Mouse (Mus musculus): ENCODE data around the gene Gm47985. TPM values are rescaled to one million over a fixed set of nuclear protein-coding genes. Genes with fewer than 3 reads are reported as not detected.
A peak's percentile ranks its signal among the peaks of the same experiment; 100 is the strongest.
"Not testable (repeated sequence)": the region's sequence is repeated elsewhere in the genome, so short reads cannot be mapped to it uniquely, and the experiment has no call there.

Gene Gm47985
- total and polyA plus RNA-seq, 3 experiments: 2.0 to 13.5 (median 4.3) TPM

DNA sequence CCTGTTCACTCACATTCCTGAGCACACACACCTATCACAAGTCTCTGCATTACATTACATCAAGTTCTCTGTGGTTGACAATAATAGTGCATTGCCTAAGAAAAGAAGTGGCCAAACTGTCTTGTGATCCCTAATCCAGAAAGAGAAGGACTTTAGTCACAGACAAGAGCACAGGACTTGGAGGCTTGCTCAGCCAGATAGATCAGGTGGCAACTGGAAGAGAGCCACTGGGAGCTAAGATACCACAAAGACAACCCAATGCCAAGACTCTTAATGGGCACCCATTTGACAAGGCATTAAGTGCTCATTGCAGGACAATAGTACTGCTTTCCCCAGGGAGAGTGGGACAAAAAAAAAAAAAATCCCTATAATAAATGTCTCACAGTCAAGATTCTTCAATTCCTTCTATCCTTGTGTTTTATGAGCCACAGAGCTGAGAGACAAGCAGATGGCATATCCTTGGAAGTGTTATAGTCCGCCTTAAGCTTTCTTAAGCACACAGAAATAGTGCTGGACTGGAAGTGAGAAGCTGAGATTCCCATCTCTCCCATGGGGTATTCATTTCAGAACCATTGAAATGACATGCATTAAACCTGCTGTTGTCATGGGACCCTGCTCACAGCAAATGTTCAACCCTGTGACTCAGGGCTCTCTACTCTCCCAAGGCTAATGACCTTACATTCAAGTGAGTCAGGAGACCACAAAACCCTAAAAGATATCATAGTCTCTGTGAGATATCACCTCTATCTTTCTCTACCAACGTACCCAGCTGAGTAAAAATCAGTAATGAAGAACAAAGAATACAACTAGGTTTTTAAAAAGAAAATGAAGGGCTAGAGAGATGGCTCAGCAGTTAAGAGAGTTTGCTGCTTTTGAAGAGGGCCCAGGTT, 10.5 kb upstream of the Gm47985 start:
- no peak for TF ChIP-seq POLR2AphosphoS5 (IDR thresholded peaks at IDR 0.05; ENCODE audit: insufficient replicate concordance, low read depth, low read length)
- no peak for TF ChIP-seq CTCF (IDR thresholded peaks at IDR 0.05; ENCODE audit: low read depth, low read length)
- TF ChIP-seq GATA2 (IDR thresholded peaks at IDR 0.05; ENCODE audit: borderline replicate concordance, low read depth, low read length): no peak
- TF ChIP-seq GATA1 (IDR thresholded peaks at IDR 0.05; ENCODE audit: borderline replicate concordance, low read length): no peak
- TF ChIP-seq TAL1 (conservative IDR thresholded peaks at IDR 0.05; ENCODE audit: low read depth, low read length): no peak
- no peaks in the 10 kb centered on the region for H3K9me3 ChIP-seq (replicated peaks)
- DNase-seq (ENCODE audit: low spot score) (no peak), ATAC-seq (ENCODE audit: extremely low read depth, insufficient number of reproducible peaks, low FRiP score, poor library complexity, severe bottlenecking) (peak; percentile 50)
- no peak overlapping the region for H3K4me3 ChIP-seq (ENCODE audit: low read depth, low read length)
- no peaks in the 10 kb centered on the region for H3K27me3 ChIP-seq (ENCODE audit: insufficient read depth, low read length)
- H3K36me3 ChIP-seq (replicated peaks): no peaks in the 10 kb centered on the region
- peaks cover 59% of the 10 kb centered on the region for H3K4me1 ChIP-seq (ENCODE audit: insufficient read depth, low read depth, low read length)

DNA sequence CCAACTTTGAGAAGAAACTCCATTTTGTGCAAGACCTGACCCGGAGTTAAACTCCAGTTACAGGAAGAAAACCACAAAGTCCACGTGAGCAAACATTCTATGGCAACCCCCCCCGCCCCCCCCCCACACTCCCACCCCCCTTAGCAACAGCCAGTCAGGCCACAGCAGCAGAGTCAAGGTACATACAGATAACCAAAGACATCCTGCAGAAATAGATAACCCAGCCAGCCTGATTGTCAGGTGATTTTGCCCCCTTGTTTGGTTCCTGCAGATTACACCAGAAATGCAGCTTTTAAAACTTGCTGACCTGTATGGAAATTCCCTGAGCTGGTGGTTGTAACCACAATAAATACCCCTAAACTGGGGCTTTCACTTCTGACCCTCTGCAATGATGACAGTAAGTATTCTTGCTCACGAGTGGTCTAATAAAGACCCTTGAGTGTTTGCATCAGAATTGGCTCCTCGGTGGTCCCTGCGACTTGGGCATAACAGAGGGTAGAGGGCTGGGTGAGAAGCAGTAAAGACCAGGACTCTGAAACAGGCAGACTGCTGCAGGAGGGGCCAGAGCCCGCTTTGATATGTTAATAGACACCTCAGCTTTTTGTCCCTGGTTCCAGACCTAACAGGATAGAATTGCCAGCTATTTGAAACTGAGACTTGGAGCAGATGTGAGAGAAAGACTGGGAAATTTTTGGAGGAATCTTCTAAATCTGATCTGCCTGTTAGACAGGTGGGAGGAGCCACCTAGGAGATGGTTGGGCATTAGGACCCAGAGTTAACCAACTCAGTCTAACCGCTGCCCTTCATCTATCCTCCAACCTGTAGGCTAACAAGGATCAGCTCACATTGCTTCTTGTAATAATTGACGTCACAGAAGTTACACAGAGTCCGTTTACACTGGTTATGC, 5.1 kb upstream of the Gm47985 start:
- DNase-seq (ENCODE audit: low spot score): peak; percentile 72
- TF ChIP-seq GATA1 (IDR thresholded peaks at IDR 0.05; ENCODE audit: borderline replicate concordance, low read length) (no peak), CTCF (IDR thresholded peaks at IDR 0.05; ENCODE audit: low read depth, low read length) (no peak), GATA2 (IDR thresholded peaks at IDR 0.05; ENCODE audit: borderline replicate concordance, low read depth, low read length) (peak; percentile 66; the same call in 1 of the 2 replicates), POLR2AphosphoS5 (IDR thresholded peaks at IDR 0.05; ENCODE audit: insufficient replicate concordance, low read depth, low read length) (no peak), TAL1 (conservative IDR thresholded peaks at IDR 0.05; ENCODE audit: low read depth, low read length) (peak; percentile 95)
- Histone ChIP-seq H3K4me1 (ENCODE audit: insufficient read depth, low read depth, low read length) (peaks cover 59% of the 10 kb centered on the region), H3K4me3 (ENCODE audit: low read depth, low read length) (peak overlapping the region; percentile 64), H3K27me3 (ENCODE audit: insufficient read depth, low read length) (no peaks in the 10 kb centered on the region), H3K9me3 (replicated peaks) (no peaks in the 10 kb centered on the region), H3K36me3 (replicated peaks) (no peaks in the 10 kb centered on the region)
- peak; percentile 83 for ATAC-seq (ENCODE audit: extremely low read depth, insufficient number of reproducible peaks, low FRiP score, poor library complexity, severe bottlenecking)

DNA sequence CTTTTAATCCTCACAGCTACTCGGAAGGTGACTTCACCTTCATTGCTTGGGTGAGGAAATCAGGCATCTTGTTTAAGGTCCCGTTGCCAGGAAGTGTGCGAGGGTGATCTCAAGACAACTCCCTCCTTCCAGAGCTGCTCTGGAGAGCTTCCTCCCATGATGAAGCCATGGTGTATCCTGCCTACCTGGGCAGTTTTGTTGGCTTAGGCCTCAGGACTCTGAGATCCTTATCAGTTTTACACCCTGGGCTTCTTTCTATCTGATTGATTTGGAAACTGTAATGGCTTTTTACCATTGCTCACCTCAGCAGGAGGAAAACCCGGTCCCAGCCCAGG, 4.4 kb upstream of the Gm47985 start:
- ATAC-seq (ENCODE audit: extremely low read depth, insufficient number of reproducible peaks, low FRiP score, poor library complexity, severe bottlenecking) (no peak), DNase-seq (ENCODE audit: low spot score) (no peak)
- peak overlapping the region; percentile 64 for H3K4me3 ChIP-seq (ENCODE audit: low read depth, low read length)
- peaks cover 53% of the 10 kb centered on the region for H3K4me1 ChIP-seq (ENCODE audit: insufficient read depth, low read depth, low read length)
- no peaks in the 10 kb centered on the region for H3K36me3 ChIP-seq (replicated peaks)
- no peaks in the 10 kb centered on the region for H3K9me3 ChIP-seq (replicated peaks)
- TF ChIP-seq POLR2AphosphoS5 (IDR thresholded peaks at IDR 0.05; ENCODE audit: insufficient replicate concordance, low read depth, low read length): no peak
- H3K27me3 ChIP-seq (ENCODE audit: insufficient read depth, low read length): no peaks in the 10 kb centered on the region

- Histone ChIP-seq H3K27me3 (ENCODE audit: insufficient read depth, low read length) (no peaks in the 10 kb centered on the region), H3K36me3 (replicated peaks) (no peaks in the 10 kb centered on the region), H3K9me3 (replicated peaks) (no peaks in the 10 kb centered on the region), H3K4me1 (ENCODE audit: insufficient read depth, low read depth, low read length) (peaks cover 52% of the 10 kb centered on the region), H3K4me3 (ENCODE audit: low read depth, low read length) (no peak overlapping the region)
- ATAC-seq (ENCODE audit: extremely low read depth, insufficient number of reproducible peaks, low FRiP score, poor library complexity, severe bottlenecking) (no peak), DNase-seq (ENCODE audit: low spot score) (no peak)
- TF ChIP-seq POLR2AphosphoS5 (IDR thresholded peaks at IDR 0.05; ENCODE audit: insufficient replicate concordance, low read depth, low read length) (no peak), CTCF (IDR thresholded peaks at IDR 0.05; ENCODE audit: low read depth, low read length) (no peak), TAL1 (conservative IDR thresholded peaks at IDR 0.05; ENCODE audit: low read depth, low read length) (no peak), GATA2 (IDR thresholded peaks at IDR 0.05; ENCODE audit: borderline replicate concordance, low read depth, low read length) (no peak), GATA1 (IDR thresholded peaks at IDR 0.05; ENCODE audit: borderline replicate concordance, low read length) (no peak)
These were observed 3.7 kb upstream of the Gm47985 start for GRCm38 (mm10) chr1:151178505-151179083.

DNA sequence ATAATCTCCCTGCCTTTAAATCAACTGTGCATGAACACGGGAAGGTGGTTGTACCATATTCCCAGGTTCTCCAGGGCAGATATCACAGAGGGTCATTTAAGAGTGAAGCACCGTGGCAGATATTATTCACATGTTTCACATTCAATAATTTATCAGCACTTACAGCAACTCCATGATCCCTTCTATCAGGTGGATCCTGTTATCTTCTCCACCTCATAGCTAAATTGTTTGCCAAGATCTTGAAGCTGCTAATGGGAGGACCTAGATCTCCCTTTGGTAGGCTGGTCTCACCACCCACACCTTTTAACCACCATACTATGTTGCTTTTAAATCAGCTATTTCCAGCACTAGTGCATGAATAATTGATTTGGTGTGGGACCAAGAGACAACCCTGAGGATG, 2.2 kb upstream of the Gm47985 start:
- TF ChIP-seq TAL1 (conservative IDR thresholded peaks at IDR 0.05; ENCODE audit: low read depth, low read length) (peak; percentile 33), GATA2 (IDR thresholded peaks at IDR 0.05; ENCODE audit: borderline replicate concordance, low read depth, low read length) (no peak)
- DNase-seq (ENCODE audit: low spot score) (no peak), ATAC-seq (ENCODE audit: extremely low read depth, insufficient number of reproducible peaks, low FRiP score, poor library complexity, severe bottlenecking) (no peak)
- Histone ChIP-seq H3K4me1 (ENCODE audit: insufficient read depth, low read depth, low read length) (peaks cover 53% of the 10 kb centered on the region), H3K4me3 (ENCODE audit: low read depth, low read length) (no peak overlapping the region), H3K27me3 (ENCODE audit: insufficient read depth, low read length) (no peaks in the 10 kb centered on the region), H3K36me3 (replicated peaks) (no peaks in the 10 kb centered on the region), H3K9me3 (replicated peaks) (no peaks in the 10 kb centered on the region)

GRCm38 (mm10) chr1:151186186-151186585, 3.8 kb downstream of the Gm47985 start:
- H3K4me3 ChIP-seq (ENCODE audit: low read depth, low read length); H3K36me3 ChIP-seq (replicated peaks); H3K9me3 ChIP-seq (replicated peaks); H3K27me3 ChIP-seq (ENCODE audit: insufficient read depth, low read length); ATAC-seq (ENCODE audit: extremely low read depth, insufficient number of reproducible peaks, low FRiP score, poor library complexity, severe bottlenecking); DNase-seq (ENCODE audit: low spot score): not testable (repeated sequence)
- H3K4me1 ChIP-seq (ENCODE audit: insufficient read depth, low read depth, low read length): peaks cover 18% of the 10 kb centered on the region

DNA sequence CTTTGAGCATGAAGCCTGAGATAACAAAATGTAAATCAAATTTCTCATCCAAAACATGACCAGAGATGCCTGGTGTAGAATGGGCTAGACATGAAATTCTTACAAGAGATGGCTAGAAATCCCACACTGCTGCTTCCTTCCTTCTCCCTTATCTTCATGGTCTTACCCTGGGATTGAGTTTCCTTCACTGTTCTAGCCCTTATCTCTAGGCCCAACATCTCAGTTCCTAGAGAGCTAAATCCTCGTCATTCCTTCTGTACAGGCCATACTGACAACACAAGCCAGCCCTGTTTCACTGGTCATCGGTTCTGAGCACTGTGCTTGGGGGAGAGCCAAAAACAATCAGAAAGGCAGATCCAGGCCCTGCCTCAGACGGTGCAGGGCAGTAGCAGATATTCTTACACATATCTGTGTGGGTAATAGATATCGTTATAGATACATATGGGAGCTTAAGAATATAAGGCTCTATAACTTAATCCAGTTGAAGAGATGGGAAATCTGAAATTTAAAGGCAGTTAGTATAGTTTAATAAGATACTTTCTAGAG, 4.6 kb downstream of the Gm47985 start:
- H3K4me3 ChIP-seq (ENCODE audit: low read depth, low read length); H3K36me3 ChIP-seq (replicated peaks); DNase-seq (ENCODE audit: low spot score); H3K9me3 ChIP-seq (replicated peaks); H3K27me3 ChIP-seq (ENCODE audit: insufficient read depth, low read length): not testable (repeated sequence)
- peaks cover 20% of the 10 kb centered on the region for H3K4me1 ChIP-seq (ENCODE audit: insufficient read depth, low read depth, low read length)
- peak; percentile 75 for ATAC-seq (ENCODE audit: extremely low read depth, insufficient number of reproducible peaks, low FRiP score, poor library complexity, severe bottlenecking)

Measured in G1E (cell line).